Mouse (Mus musculus) hindbrain, embryonic 13.5 days (tissue): ENCODE results near the gene Gm9602. TPM values are rescaled to one million over a fixed set of nuclear protein-coding genes. Genes with fewer than 3 reads are reported as not detected.
"Not testable (repeated sequence)": the region's sequence is repeated elsewhere in the genome, so short reads cannot be mapped to it uniquely, and the experiment has no call there.

Experiments used
- ATAC-seq: fragments of 200-750 bp; cut with Nextera tagmentation; 2 replicates; pipeline ENCODE4 v1.8.0; 2017; ENCODE audit warnings: moderate TSS enrichment; ENCODE audit not compliant: low FRiP score
- H3K27ac ChIP-seq: fragments of 300-500 bp; sonication (generic); 2 replicates; pipeline ENCODE4 v1.5.1; 2015; ENCODE audit warnings: inconsistent platforms, mild to moderate bottlenecking, moderate library complexity
- H3K27me3 ChIP-seq: fragments of 300-500 bp; sonication (generic); 2 replicates; pipeline ENCODE4 v1.6.1; 2015; ENCODE audit warnings: mild to moderate bottlenecking, inconsistent platforms
- H3K36me3 ChIP-seq: fragments of 300-500 bp; sonication (generic); 2 replicates; pipeline ENCODE4 v1.6.1; 2015; ENCODE audit warnings: mild to moderate bottlenecking, inconsistent platforms
- H3K4me1 ChIP-seq: fragments of 300-500 bp; sonication (generic); replicated peaks from 2 replicates; pipeline ENCODE4 v1.6.1; 2015; ENCODE audit warnings: inconsistent platforms
- H3K4me2 ChIP-seq: fragments of 300-500 bp; sonication (generic); 2 replicates; pipeline ENCODE4 v1.6.1; 2015; ENCODE audit warnings: inconsistent platforms, mild to moderate bottlenecking, moderate library complexity
- H3K4me3 ChIP-seq: fragments of 300-500 bp; sonication (generic); 2 replicates; pipeline ENCODE4 v1.5.1; 2015; ENCODE audit warnings: mild to moderate bottlenecking, inconsistent platforms
- H3K9ac ChIP-seq: fragments of 300-500 bp; sonication (generic); 2 replicates; pipeline ENCODE4 v1.6.1; 2015; ENCODE audit warnings: mild to moderate bottlenecking, inconsistent platforms
- H3K9me3 ChIP-seq: fragments of 300-500 bp; sonication (generic); 2 replicates; pipeline ENCODE4 v1.6.1; 2016; ENCODE audit warnings: inconsistent platforms
- WGBS: fragments of 180-500 bp; shearing (Covaris S2); methylation state at CpG from one replicate; pipeline ENCODE4 v1.1.7; 2015; 5-methylcytosine and 5-hydroxymethylcytosine counted together
- polyA plus RNA-seq: library from polyadenylated mRNA; unstranded; fragments of >200 nt; fragmentation: Nextera tagmentation; extraction: Ambion mirVana; gene quantifications from 2 replicates; pipeline ENCODE4 v1.2.1, GENCODE M21; 2015

Gm9602 gene
- not detected in 2 replicates for polyA plus RNA-seq

DNA sequence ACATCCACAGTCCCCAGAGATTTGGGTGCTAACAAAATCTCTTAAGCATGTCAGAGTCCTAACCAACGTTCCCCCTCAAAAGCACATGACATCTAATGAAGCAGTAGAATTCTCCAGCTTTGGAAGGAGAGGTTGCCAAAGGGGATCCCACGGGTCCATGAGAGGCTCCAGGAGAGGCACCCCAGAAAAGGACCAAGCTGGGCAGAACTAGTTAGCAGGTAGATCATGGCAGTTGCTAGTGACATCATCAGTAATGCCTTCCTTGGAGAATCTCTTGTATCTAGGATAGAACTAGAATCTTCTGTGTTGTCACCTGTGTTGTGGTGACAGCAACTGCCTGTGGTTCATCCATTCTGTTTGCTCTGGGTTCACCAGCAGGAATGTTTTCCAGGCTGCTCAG, at the start of gene Gm9602:
Gene Gm9602, plus strand, starts transcription at position 301 of the 400 bp plus-strand sequence.
- WGBS = 81% methylated on average over 1 of the region's 2 CpGs
- H3K27ac ChIP-seq, H3K36me3 ChIP-seq, H3K9ac ChIP-seq, H3K4me2 ChIP-seq, H3K4me1 ChIP-seq, ATAC-seq, H3K4me3 ChIP-seq, H3K9me3 ChIP-seq, H3K27me3 ChIP-seq: not testable (repeated sequence)

DNA sequence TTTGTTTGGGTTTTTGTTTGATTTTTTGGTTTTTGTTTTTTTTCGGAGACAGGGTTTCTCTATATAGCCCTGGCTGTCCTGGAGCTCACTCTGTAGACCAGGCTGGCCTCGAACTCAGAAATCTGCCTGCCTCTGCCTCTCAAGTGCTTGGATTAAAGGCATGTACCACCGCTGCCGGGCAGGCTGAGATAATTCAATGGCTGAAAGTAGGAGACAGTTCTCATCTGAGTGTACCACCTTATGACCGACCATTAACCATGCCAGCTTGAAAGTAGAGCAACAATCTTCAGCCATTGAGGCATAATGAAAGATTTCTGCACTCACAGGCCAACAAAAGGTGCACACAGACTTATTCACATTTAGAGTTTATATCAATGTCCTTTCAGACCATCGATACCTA, 30.3 kb downstream of the Gm9602 start:
- not testable (repeated sequence) for ATAC-seq, H3K9me3 ChIP-seq, H3K4me1 ChIP-seq, H3K27me3 ChIP-seq, H3K4me2 ChIP-seq, H3K9ac ChIP-seq, H3K4me3 ChIP-seq, H3K27ac ChIP-seq, H3K36me3 ChIP-seq
- WGBS = 91% methylated on average over 6 of the region's 6 CpGs

DNA sequence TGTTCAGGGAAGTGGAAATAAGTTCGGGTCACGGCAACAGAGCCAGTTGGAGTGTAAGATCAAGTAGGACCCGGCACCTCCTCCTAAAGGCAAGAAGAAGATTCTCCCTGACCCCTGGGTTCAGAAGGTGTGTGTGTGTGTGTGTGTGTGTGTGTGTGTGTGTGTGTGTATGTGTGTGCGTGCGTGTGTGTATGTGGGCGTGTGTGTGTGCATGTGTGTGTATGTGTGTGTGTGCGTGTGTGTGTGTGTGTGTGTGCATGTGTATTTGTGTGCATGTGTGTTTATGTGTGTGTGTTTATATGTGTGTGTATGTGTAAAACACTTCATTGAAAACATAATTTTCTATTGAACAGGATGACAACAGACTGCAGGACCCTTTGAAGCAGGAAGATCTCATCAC, 45.8 kb downstream of the Gm9602 start:
- 91% methylated on average over 3 of the region's 7 CpGs for WGBS
- H3K9ac ChIP-seq, H3K27ac ChIP-seq, H3K4me3 ChIP-seq, H3K27me3 ChIP-seq, H3K4me1 ChIP-seq, H3K4me2 ChIP-seq, H3K36me3 ChIP-seq, H3K9me3 ChIP-seq, ATAC-seq: not testable (repeated sequence)

Other genes starting within 250 kb of the Gm9602 start
- gene Gm3047, start 220.9 kb upstream of the Gm9602 start, polyA plus RNA-seq = not detected in 2 replicates
- gene Gm8159, start 144.0 kb upstream of the Gm9602 start, polyA plus RNA-seq = 0.27 TPM in 1 of 2 replicates, not detected in the other
- 0.44 and 0.65 TPM in 2 replicates for gene Gm3239, start 112.1 kb upstream of the Gm9602 start, polyA plus RNA-seq
- gene Gm7876, start 67.1 kb upstream of the Gm9602 start, polyA plus RNA-seq = not detected in 2 replicates
- 2.1 and 2.6 TPM in 2 replicates for gene Gm3252, start 49.6 kb upstream of the Gm9602 start, polyA plus RNA-seq
- gene Gm3269, start 61.8 kb downstream of the Gm9602 start, polyA plus RNA-seq = not detected in 2 replicates
- gene Gm3264, start 79.2 kb downstream of the Gm9602 start, polyA plus RNA-seq = 2.7 and 3.4 TPM in 2 replicates
- gene Gm3278, start 116.1 kb downstream of the Gm9602 start, polyA plus RNA-seq = not detected in 2 replicates
- gene Gm8297, start 207.6 kb downstream of the Gm9602 start, polyA plus RNA-seq = not detected in 2 replicates
- not detected in 2 replicates for gene Gm3298, start 239.6 kb downstream of the Gm9602 start, polyA plus RNA-seq